Comparison of ENCODE assay signal across 17 mouse cellular contexts in the genomic region with DNA sequence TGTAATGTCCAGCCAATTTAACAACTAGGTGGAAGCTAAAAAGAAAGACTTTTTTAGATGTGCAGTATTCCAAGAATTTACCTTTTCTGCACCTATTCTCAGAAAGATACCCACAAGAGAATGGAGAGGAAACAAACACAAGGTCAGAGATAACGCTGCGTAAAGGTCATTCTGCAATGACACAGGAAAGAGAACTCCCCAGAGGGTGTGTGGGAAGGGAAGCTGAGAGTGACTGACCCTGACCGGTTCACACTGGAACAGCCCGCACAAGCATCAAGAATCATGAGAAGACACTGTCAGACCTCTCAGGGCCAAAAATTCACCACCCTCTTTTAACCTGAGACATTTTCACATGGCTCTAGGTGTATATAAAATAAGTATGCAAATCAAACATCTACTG. TPM values are rescaled to one million over a fixed set of nuclear protein-coding genes. Genes with fewer than 3 reads are reported as not detected.
A peak's percentile ranks its signal among the peaks of the same experiment; 100 is the strongest.
DNase-seq lines count a peak whose midpoint lies in the region; ATAC-seq and TF ChIP-seq lines count a peak whose summit lies in the region.
"Had no signal": no experiment of that assay in that cellular context is flagged by ENCODE, and none has a peak within 500 bp of the region (broad histone marks: within the 10 kb centered on the region; RNA-seq: fewer than 3 reads in every experiment).

No protein-coding gene starts in this region.

- H3K27me3 ChIP-seq in ES-Bruce4 (ENCODE audit: control insufficient read depth, insufficient read depth, low read length, poor library complexity, severe bottlenecking) = no peaks in the 10 kb centered on the region
- no peaks in the 10 kb centered on the region for H3K27me3 ChIP-seq in hindbrain, embryonic 13.5 days
- H3K27me3 ChIP-seq: embryonic facial prominence, embryonic 12.5 days; forebrain, embryonic 13.5 days; hindbrain, embryonic 12.5 days; lung, embryonic 15.5 days had no signal

- TF ChIP-seq POLR2A in ES-Bruce4 (IDR thresholded peaks at IDR 0.05; ENCODE audit: insufficient read depth, low read length) = no peak

- H3K9ac ChIP-seq in ES-Bruce4 (ENCODE audit: low read depth, poor library complexity, severe bottlenecking) = no peak overlapping the region
- no peak overlapping the region for H3K9ac ChIP-seq in hindbrain, embryonic 13.5 days
- H3K9ac ChIP-seq: embryonic facial prominence, embryonic 12.5 days; forebrain, embryonic 13.5 days; hindbrain, embryonic 12.5 days; lung, embryonic 15.5 days had no signal

- no peak overlapping the region for H3K27ac ChIP-seq in ES-Bruce4 (ENCODE audit: insufficient read depth, low read length)
- peak overlapping the region; percentile 2 for H3K27ac ChIP-seq in brown adipose tissue, adult 24 weeks (replicated peaks; ENCODE audit: low read depth, low read length)
- no peak overlapping the region for H3K27ac ChIP-seq in hindbrain, embryonic 13.5 days
- H3K27ac ChIP-seq: embryonic facial prominence, embryonic 12.5 days; forebrain, embryonic 13.5 days; hindbrain, embryonic 12.5 days; lung, embryonic 15.5 days; midbrain, embryonic 10.5 days had no signal

- no peak for TF ChIP-seq CTCF in ES-Bruce4 (IDR thresholded peaks at IDR 0.05; ENCODE audit: low read depth, low read length)

- no peaks in the 10 kb centered on the region for H3K36me3 ChIP-seq in ES-Bruce4 (ENCODE audit: control insufficient read depth, insufficient read depth, low read length, poor library complexity, severe bottlenecking)
- H3K36me3 ChIP-seq in hindbrain, embryonic 13.5 days = peaks cover 13% of the 10 kb centered on the region

- peak; percentile 29 for DNase-seq in embryo, embryonic 10 days (ENCODE audit: low spot score)
- DNase-seq in embryo, embryonic 9.5 days (ENCODE audit: extremely low spot score) = no peak
- peak; percentile 53 for DNase-seq in kidney, postnatal 14 days
- no peak for DNase-seq in spleen, adult 18-20 months
- DNase-seq in thymus, postnatal 4 days = no peak
- DNase-seq: cerebellum, adult 8-10 months; gastrocnemius, postnatal 25 days; thymus, adult 18-20 months had no signal

- TF ChIP-seq EP300 in ES-Bruce4 (IDR thresholded peaks at IDR 0.05; ENCODE audit: insufficient read depth, low read depth, low read length) = peak; percentile 42; the same call in 1 of the 2 replicates

- WGBS in hindbrain, embryonic 13.5 days = 63% methylated on average over 4 of the region's 4 CpGs

- no peaks in the 10 kb centered on the region for H3K9me3 ChIP-seq in ES-Bruce4 (replicated peaks; ENCODE audit: control insufficient read depth, insufficient read depth, low read length, poor library complexity, severe bottlenecking)
- H3K9me3 ChIP-seq in hindbrain, embryonic 13.5 days = no peaks in the 10 kb centered on the region
- H3K9me3 ChIP-seq: embryonic facial prominence, embryonic 12.5 days; forebrain, embryonic 13.5 days; hindbrain, embryonic 12.5 days; lung, embryonic 15.5 days; midbrain, embryonic 10.5 days had no signal

- H3K4me2 ChIP-seq in hindbrain, embryonic 13.5 days = no peak overlapping the region
- H3K4me2 ChIP-seq: embryonic facial prominence, embryonic 12.5 days; forebrain, embryonic 13.5 days; hindbrain, embryonic 12.5 days; lung, embryonic 15.5 days had no signal

- H3K4me1 ChIP-seq in ES-Bruce4 (ENCODE audit: control insufficient read depth, insufficient read depth, low read length) = peaks cover 2% of the 10 kb centered on the region
- H3K4me1 ChIP-seq in brown adipose tissue, adult 24 weeks (ENCODE audit: control insufficient read depth, insufficient read depth, insufficient read length, low read length) = peaks cover 52% of the 10 kb centered on the region
- peaks cover 11% of the 10 kb centered on the region; the same call in 1 of the 2 replicates for H3K4me1 ChIP-seq in hindbrain, embryonic 13.5 days (replicated peaks)
- H3K4me1 ChIP-seq: embryonic facial prominence, embryonic 12.5 days; forebrain, embryonic 13.5 days had no signal

- no peak overlapping the region for H3K4me3 ChIP-seq in ES-Bruce4 (ENCODE audit: low read depth, low read length)
- no peak overlapping the region for H3K4me3 ChIP-seq in brown adipose tissue, adult 24 weeks (ENCODE audit: insufficient read depth, low read depth, low read length)
- no peak overlapping the region for H3K4me3 ChIP-seq in hindbrain, embryonic 13.5 days
- H3K4me3 ChIP-seq: embryonic facial prominence, embryonic 12.5 days; forebrain, embryonic 13.5 days; hindbrain, embryonic 12.5 days; lung, embryonic 15.5 days; midbrain, embryonic 10.5 days; myocyte had no signal

- ATAC-seq in hindbrain, embryonic 13.5 days (ENCODE audit: low FRiP score) = no peak

RNA-seq across cellular contexts. Expression of gene Fez2, which starts 10.4 kb away (rescaled TPM):
- polyA plus RNA-seq in ES-Bruce4 (2011; ENCODE audit: insufficient read depth, insufficient read length, low read depth, missing spikeins) = 18.0 and 18.7 TPM in 2 replicates
- polyA plus RNA-seq in brown adipose tissue, adult 24 weeks (2012; ENCODE audit: insufficient read depth, insufficient read length, missing spikeins) = 42.9 and 53.3 TPM in 2 replicates
- 46.6 and 48.7 TPM in 2 replicates for polyA plus RNA-seq in hindbrain, embryonic 13.5 days (2015; fragmentation: Nextera tagmentation; extraction: Ambion mirVana)

Comparison
In these comparisons a context has a peak if more than half of its experiments do, and no peak if none do; other contexts are left out.
1. DNase-seq: peak in embryo, embryonic 10 days (single experiment) and kidney, postnatal 14 days (single experiment); none in embryo, embryonic 9.5 days (single experiment), spleen, adult 18-20 months (0 of 2) and thymus, postnatal 4 days (single experiment).